Mouse (Mus musculus) urinary bladder, postnatal 4 days (tissue): ENCODE data around the gene Ppp2r5b.

Experiments
- DNase-seq, 2 experiments: peaks; one replicate each; pipeline ENCODE4 v3.0.0; 2021 to 2022; ENCODE audit warnings: low spot score in 2 of 2

Gene Ppp2r5b

GRCm38 (mm10) chr19:6268670-6269132 is 33.0 kb upstream of the Ppp2r5b start:
- no peak for DNase-seq

DNA sequence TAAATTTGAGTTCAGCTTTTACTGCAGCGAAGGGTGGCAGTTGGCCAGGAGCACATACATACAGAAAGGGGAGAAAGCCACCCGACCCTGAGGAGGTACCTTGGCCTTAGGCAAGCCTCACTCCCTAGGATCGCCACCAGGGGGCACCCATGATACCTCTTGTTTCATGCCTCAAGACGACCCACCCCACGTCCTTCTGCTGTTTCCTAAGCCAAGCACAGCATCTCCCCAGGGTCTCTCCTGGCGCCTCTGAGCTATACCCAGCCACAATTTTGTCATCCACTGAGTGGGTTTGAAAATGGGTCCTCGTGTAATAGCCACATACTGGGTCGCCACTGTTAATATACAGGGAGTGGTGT is 32.5 kb upstream of the Ppp2r5b start:
- peak; percentile 78 to 90 for DNase-seq

- no peak for DNase-seq
Measured at GRCm38 (mm10) chr19:6267306-6268169, 31.9 kb upstream of the Ppp2r5b start.

- no peak for DNase-seq
Measured at GRCm38 (mm10) chr19:6265727-6266182, 30.1 kb upstream of the Ppp2r5b start.

DNA sequence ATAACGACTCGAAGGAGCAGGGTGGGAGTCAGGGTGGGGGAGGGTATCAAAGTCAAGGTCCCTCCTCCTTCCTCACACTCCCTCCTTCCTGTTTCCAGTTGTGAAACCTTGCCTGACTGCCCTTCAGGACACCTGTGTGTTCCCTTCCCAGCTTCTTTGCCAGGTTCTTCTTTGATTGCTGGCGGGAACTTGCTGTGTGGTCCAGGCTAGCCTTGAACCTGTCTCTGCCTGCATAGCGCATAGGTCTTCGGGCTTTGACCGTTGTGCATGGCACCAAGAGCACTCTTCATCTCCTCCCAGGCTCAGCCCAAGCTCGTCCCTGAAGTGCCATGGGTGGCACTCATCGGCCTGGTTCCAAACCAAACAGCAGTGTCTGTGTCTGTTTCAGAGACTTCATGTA is 29.3 kb upstream of the Ppp2r5b start:
- no peak for DNase-seq

- no peak for DNase-seq
Measured at GRCm38 (mm10) chr19:6264200-6264599, 28.5 kb upstream of the Ppp2r5b start.

- no peak for DNase-seq
Measured at GRCm38 (mm10) chr19:6262839-6263433, 27.3 kb upstream of the Ppp2r5b start.

DNA sequence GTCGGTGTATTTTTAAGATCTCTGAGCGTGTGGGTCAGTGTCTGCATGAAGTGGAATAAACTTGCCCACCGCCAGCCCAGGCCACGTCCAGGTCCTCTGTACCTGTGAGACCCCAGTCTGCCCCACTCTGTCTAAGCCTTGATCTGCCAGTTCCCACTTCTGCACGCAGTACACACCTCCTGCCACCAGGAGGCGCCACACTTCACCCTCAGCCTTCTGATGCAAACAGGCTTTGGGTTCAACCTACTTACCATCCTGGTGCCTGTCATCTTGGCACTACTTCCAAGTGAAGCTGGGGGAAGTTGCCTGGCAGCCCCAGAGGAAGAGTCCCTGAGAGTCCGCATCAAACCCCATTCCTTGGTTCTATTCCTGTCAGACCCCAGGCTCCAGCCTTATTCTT is 26.6 kb upstream of the Ppp2r5b start:
- DNase-seq: peak; percentile 52 to 78

DNA sequence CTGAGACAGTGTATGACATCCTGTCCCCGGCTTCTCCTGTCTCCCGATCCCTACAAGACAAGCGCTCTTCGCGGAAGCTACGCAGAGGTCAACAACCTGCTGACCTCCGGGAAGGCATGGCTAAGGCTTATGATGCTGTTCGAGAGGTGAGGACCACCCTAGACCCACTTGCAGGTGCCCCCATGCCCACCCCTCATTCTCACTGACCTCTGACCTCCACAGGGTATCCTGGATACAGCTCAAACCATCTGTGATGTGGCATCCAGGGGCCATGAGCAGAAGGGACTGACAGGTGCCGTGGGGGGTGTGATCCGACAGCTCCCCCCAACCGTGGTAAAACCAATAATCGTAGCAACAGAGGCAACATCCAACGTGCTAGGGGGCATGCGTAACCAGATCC is 25.7 kb upstream of the Ppp2r5b start:
- no peak for DNase-seq

GRCm38 (mm10) chr19:6260946-6261345 is 25.3 kb upstream of the Ppp2r5b start:
- DNase-seq: no peak

DNA sequence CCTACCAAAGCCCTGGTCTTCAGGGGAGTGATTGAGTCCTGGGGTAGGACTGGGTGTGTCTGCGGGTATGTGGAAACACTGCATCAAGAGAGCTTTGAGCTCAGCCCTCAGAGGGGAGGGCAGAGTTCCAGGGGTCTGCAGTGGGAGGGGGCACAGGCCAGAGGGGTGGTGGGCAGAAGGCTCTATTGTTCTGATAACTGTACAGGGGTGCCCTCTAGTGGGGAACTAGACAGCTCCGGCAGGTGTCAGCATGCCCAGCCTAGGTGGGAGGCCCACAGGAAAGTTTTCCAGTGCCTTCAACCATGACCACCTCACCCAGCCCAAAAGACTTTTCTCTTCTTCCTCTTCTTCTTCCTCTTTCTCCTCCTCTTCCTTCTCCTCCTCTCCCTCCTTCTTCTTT is 24.8 kb upstream of the Ppp2r5b start:
- no peak for DNase-seq

DNA sequence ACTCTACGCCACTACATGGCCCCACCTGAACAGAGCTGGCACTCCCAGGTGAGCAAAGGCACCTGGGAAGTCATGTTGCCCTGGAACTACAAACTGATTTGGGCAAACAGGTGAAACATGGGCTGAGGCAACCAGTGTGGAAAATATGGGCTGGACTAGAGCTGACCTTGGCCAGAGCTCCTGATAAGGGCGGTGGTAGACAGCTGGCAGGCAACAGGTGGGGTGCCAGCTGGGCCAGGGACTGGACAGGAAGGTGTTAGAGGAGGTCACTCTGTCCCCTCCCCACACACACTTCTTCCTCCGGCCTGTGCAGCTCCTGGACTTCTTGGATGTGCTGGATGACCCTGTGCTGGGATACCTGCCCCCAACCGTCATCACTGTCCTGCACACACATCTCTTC is 17.3 kb upstream of the Ppp2r5b start:
- no peak for DNase-seq

- DNase-seq: no peak
Measured at GRCm38 (mm10) chr19:6247526-6248300, 12.0 kb upstream of the Ppp2r5b start.

- no peak for DNase-seq
Measured at GRCm38 (mm10) chr19:6245806-6246205, 10.1 kb upstream of the Ppp2r5b start.

DNA sequence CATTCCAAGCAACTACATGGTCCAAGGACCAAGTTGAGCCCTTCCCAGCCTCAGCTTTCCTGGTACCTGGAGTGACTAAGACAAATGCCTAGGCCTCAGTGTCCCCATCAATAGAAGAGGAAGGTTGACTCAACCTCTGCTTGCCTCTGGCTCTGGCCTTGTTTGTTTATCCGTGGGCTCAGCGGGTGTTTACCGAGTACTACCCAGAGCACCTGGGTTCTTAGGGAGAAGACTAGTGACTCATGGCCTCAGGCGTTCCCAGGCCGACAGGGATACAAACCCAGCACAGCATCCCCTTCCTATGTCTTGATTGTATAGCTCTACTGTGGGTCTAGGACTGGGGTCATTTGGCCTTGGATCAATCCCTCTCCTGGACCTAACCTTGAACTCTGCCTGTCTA is 7.6 kb upstream of the Ppp2r5b start:
- no peak for DNase-seq

DNA sequence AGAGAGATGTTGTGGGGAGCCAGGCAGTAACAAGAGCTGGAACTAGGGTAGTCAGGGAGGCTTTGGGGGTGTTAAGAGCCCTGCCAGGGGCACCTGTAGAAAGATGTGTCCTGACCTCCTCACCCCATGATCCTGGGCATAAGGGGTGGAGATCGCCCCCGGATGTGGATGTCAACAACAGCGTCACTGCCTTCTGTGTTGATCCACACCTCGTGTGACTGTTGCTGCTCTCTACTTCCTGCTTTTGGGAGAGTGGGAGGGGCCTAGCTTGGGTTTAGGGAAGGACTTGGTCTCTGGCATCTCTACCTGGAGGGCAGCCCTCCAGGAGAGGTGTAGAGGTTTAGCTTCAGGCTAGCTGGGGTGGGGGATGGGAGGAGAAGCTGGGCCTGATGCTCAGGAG is 6.6 kb upstream of the Ppp2r5b start:
- DNase-seq: no peak

GRCm38 (mm10) chr19:6241274-6242107 is 5.8 kb upstream of the Ppp2r5b start, which contains the start of gene Atg2a:
Gene Atg2a, plus strand, starts transcription at chr19:6241668.
- DNase-seq: peak; percentile 98

DNA sequence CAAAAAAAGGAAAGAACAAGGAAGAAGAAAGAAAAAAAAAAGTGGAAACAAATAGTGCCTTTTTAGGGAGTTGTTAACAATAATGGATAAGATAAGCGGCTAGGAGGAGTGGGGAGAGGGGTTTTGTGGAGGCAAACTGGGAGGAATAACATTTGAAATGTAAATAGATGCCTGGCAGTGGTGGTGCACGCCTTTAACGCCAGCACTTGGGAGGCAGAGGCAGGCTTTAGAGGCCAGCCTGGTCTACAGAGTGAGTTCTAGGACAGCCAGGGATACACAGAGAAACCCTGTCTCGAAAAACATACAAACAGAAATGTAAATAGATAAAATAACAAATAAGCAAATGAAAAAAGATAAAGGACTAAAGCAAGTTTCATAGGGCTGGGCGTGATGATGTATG is 5.1 kb upstream of the Ppp2r5b start:
- no peak for DNase-seq

- DNase-seq: no peak
Measured at GRCm38 (mm10) chr19:6240136-6240535, 4.5 kb upstream of the Ppp2r5b start.

DNA sequence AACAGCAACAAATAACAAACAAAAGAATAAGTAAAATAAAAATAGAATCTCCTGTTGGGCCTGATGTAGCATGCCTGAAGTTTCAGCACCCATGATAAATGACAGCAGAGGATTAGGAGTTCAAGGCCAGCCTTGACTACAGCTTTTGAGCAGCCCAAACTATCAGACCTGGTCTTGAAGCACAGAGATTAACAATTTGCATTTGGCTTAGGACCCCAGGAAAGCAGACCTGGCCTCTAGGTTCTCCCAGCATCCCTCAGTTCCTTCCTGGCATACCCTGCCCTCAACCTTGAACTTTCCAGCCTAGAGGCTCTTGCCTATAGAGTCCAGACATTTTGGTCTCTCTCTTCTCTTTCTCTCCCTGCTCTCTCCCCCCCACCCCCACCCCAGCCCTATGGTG is 3.1 kb upstream of the Ppp2r5b start:
- DNase-seq: no peak

GRCm38 (mm10) chr19:6236842-6237241 is 1.2 kb upstream of the Ppp2r5b start:
- no peak for DNase-seq

GRCm38 (mm10) chr19:6236053-6236441 is 375 bp upstream of the Ppp2r5b start:
- peak; percentile 82 to 91 for DNase-seq
